Comparison of ENCODE assay signal across 11 mouse cellular contexts in genomic region chr4:149247772-149248171, GRCm38 (mm10). TPM values are rescaled to one million over a fixed set of nuclear protein-coding genes. Genes with fewer than 3 reads are reported as not detected.
DNase-seq lines count a peak whose midpoint lies in the region; ATAC-seq lines count a peak whose summit lies in the region.
"Had no signal": no experiment of that assay in that cellular context is flagged by ENCODE, and none has a peak within 500 bp of the region (broad histone marks: within the 10 kb centered on the region; RNA-seq: fewer than 3 reads in every experiment).

No protein-coding gene starts in this region.

- no peak overlapping the region for H3K9ac ChIP-seq in embryonic facial prominence, embryonic 12.5 days
- peak overlapping the region; percentile 45; the same call in 1 of the 2 replicates for H3K9ac ChIP-seq in forebrain, embryonic 14.5 days (ENCODE audit: low read length)
- H3K9ac ChIP-seq in hindbrain, embryonic 16.5 days (ENCODE audit: low read depth, low read length), result no peak overlapping the region
- no peak overlapping the region for H3K9ac ChIP-seq in neural tube, embryonic 12.5 days
- no peak overlapping the region for H3K9ac ChIP-seq in heart, embryonic 12.5 days
- H3K9ac ChIP-seq in liver, embryonic 11.5 days (ENCODE audit: low read depth, low read length), result no peak overlapping the region
- H3K9ac ChIP-seq: heart, embryonic 13.5 days; liver, embryonic 13.5 days had no signal

- 63% methylated on average over 5 of the region's 5 CpGs for WGBS in embryonic facial prominence, embryonic 12.5 days
- WGBS in forebrain, embryonic 14.5 days, result 45% methylated on average over 5 of the region's 5 CpGs
- 28% methylated on average over 5 of the region's 5 CpGs for WGBS in hindbrain, embryonic 16.5 days
- WGBS in neural tube, embryonic 12.5 days, result 52% methylated on average over 5 of the region's 5 CpGs
- WGBS in heart, embryonic 12.5 days, result 66% methylated on average over 5 of the region's 5 CpGs
- 84% methylated on average over 5 of the region's 5 CpGs for WGBS in liver, embryonic 11.5 days

- H3K36me3 ChIP-seq in embryonic facial prominence, embryonic 12.5 days, result peaks cover 69% of the 10 kb centered on the region
- peaks cover 81% of the 10 kb centered on the region for H3K36me3 ChIP-seq in forebrain, embryonic 14.5 days (ENCODE audit: control insufficient read depth, insufficient read depth, low read length)
- H3K36me3 ChIP-seq in hindbrain, embryonic 16.5 days (ENCODE audit: control insufficient read depth, insufficient read depth, low read length), result peaks cover 41% of the 10 kb centered on the region
- H3K36me3 ChIP-seq in neural tube, embryonic 12.5 days, result peaks cover 71% of the 10 kb centered on the region
- H3K36me3 ChIP-seq in heart, embryonic 12.5 days, result peaks cover 79% of the 10 kb centered on the region
- peaks cover 12% of the 10 kb centered on the region; the same call in 1 of the 2 replicates for H3K36me3 ChIP-seq in liver, embryonic 11.5 days (ENCODE audit: control insufficient read depth, insufficient read depth, low read length)

- no peaks in the 10 kb centered on the region for H3K4me1 ChIP-seq in embryonic facial prominence, embryonic 12.5 days
- H3K4me1 ChIP-seq in forebrain, embryonic 14.5 days (ENCODE audit: control insufficient read depth, insufficient read depth, low read length), result peaks cover 7% of the 10 kb centered on the region
- H3K4me1 ChIP-seq in hindbrain, embryonic 16.5 days (ENCODE audit: control insufficient read depth, insufficient read depth, low read depth, low read length), result peaks cover 4% of the 10 kb centered on the region
- peaks cover 12% of the 10 kb centered on the region for H3K4me1 ChIP-seq in neural tube, embryonic 12.5 days
- no peaks in the 10 kb centered on the region for H3K4me1 ChIP-seq in heart, embryonic 12.5 days (replicated peaks)
- H3K4me1 ChIP-seq in liver, embryonic 11.5 days (replicated peaks; ENCODE audit: control insufficient read depth, insufficient read depth, low read length), result no peaks in the 10 kb centered on the region
- H3K4me1 ChIP-seq: heart, embryonic 13.5 days; liver, embryonic 13.5 days had no signal

- no peak for DNase-seq in forebrain, embryonic 14.5 days (ENCODE audit: low spot score)
- DNase-seq in liver, embryonic 11.5 days (ENCODE audit: low spot score), result no peak
- DNase-seq: liver, embryonic 13.5 days; lung, postnatal 10 days had no signal

- no peaks in the 10 kb centered on the region for H3K27me3 ChIP-seq in embryonic facial prominence, embryonic 12.5 days
- H3K27me3 ChIP-seq in forebrain, embryonic 14.5 days (replicated peaks; ENCODE audit: control insufficient read depth, insufficient read depth, low read length), result no peaks in the 10 kb centered on the region
- H3K27me3 ChIP-seq in hindbrain, embryonic 16.5 days (replicated peaks; ENCODE audit: control insufficient read depth, insufficient read depth, low read length), result no peaks in the 10 kb centered on the region
- H3K27me3 ChIP-seq in neural tube, embryonic 12.5 days (replicated peaks), result no peaks in the 10 kb centered on the region
- no peaks in the 10 kb centered on the region for H3K27me3 ChIP-seq in heart, embryonic 12.5 days (replicated peaks)
- no peaks in the 10 kb centered on the region for H3K27me3 ChIP-seq in liver, embryonic 11.5 days (replicated peaks; ENCODE audit: control insufficient read depth, insufficient read depth, low read length)
- H3K27me3 ChIP-seq: heart, embryonic 13.5 days; liver, embryonic 13.5 days had no signal

- H3K4me2 ChIP-seq in embryonic facial prominence, embryonic 12.5 days (replicated peaks), result no peak overlapping the region
- no peak overlapping the region for H3K4me2 ChIP-seq in forebrain, embryonic 14.5 days (ENCODE audit: low read length)
- H3K4me2 ChIP-seq in hindbrain, embryonic 16.5 days (ENCODE audit: low read length), result no peak overlapping the region
- H3K4me2 ChIP-seq in neural tube, embryonic 12.5 days (replicated peaks), result no peak overlapping the region; the same call in 1 of the 2 replicates
- H3K4me2 ChIP-seq in heart, embryonic 12.5 days, result no peak overlapping the region
- H3K4me2 ChIP-seq in liver, embryonic 11.5 days, result no peak overlapping the region
- H3K4me2 ChIP-seq: heart, embryonic 13.5 days; liver, embryonic 13.5 days had no signal

- no peaks in the 10 kb centered on the region for H3K9me3 ChIP-seq in embryonic facial prominence, embryonic 12.5 days
- H3K9me3 ChIP-seq in forebrain, embryonic 14.5 days (replicated peaks; ENCODE audit: control insufficient read depth, low read length), result no peaks in the 10 kb centered on the region
- H3K9me3 ChIP-seq in hindbrain, embryonic 16.5 days (ENCODE audit: control insufficient read depth, low read length), result no peaks in the 10 kb centered on the region
- H3K9me3 ChIP-seq in neural tube, embryonic 12.5 days, result no peaks in the 10 kb centered on the region
- H3K9me3 ChIP-seq in heart, embryonic 12.5 days (replicated peaks), result no peaks in the 10 kb centered on the region
- no peaks in the 10 kb centered on the region for H3K9me3 ChIP-seq in liver, embryonic 11.5 days (ENCODE audit: control insufficient read depth, low read length)
- H3K9me3 ChIP-seq: heart, embryonic 13.5 days; liver, embryonic 13.5 days had no signal

- ATAC-seq in embryonic facial prominence, embryonic 12.5 days (ENCODE audit: insufficient number of reproducible peaks, insufficient read depth, low FRiP score, low TSS enrichment), result no peak
- no peak; the same call in 1 of the 2 replicates for ATAC-seq in forebrain, embryonic 14.5 days
- 0 out of 2 replicates have a peak, but pooled peaks have one; percentile 44 for ATAC-seq in hindbrain, embryonic 16.5 days
- 0 out of 2 replicates have a peak, but pooled peaks have one; percentile 29 for ATAC-seq in neural tube, embryonic 12.5 days (ENCODE audit: low FRiP score, low read depth)
- no peak for ATAC-seq in heart, embryonic 12.5 days (ENCODE audit: insufficient number of reproducible peaks, low FRiP score)
- no peak for ATAC-seq in megakaryocyte, adult 5-6 weeks (ENCODE audit: poor library complexity, severe bottlenecking)
- no peak for ATAC-seq in liver, embryonic 11.5 days (replicated peaks; ENCODE audit: low FRiP score)
- ATAC-seq: activated CD4-positive, CD25-positive, alpha-beta regulatory T cell, adult 4 months had no signal

- peak overlapping the region; percentile 41; the same call in 1 of the 2 replicates for H3K27ac ChIP-seq in embryonic facial prominence, embryonic 12.5 days
- peak overlapping the region; percentile 92 for H3K27ac ChIP-seq in forebrain, embryonic 14.5 days (ENCODE audit: low read depth, low read length)
- H3K27ac ChIP-seq in hindbrain, embryonic 16.5 days (ENCODE audit: low read depth, low read length), result peak overlapping the region; percentile 76
- peak overlapping the region; percentile 84 for H3K27ac ChIP-seq in neural tube, embryonic 12.5 days
- no peak overlapping the region for H3K27ac ChIP-seq in heart, embryonic 12.5 days (ENCODE audit: poor library complexity, severe bottlenecking)
- no peak overlapping the region for H3K27ac ChIP-seq in liver, embryonic 11.5 days (ENCODE audit: low read depth, low read length)
- H3K27ac ChIP-seq: heart, embryonic 13.5 days; liver, embryonic 13.5 days had no signal

- no peak overlapping the region for H3K4me3 ChIP-seq in embryonic facial prominence, embryonic 12.5 days
- no peak overlapping the region for H3K4me3 ChIP-seq in forebrain, embryonic 14.5 days (ENCODE audit: low read depth, low read length)
- no peak overlapping the region for H3K4me3 ChIP-seq in hindbrain, embryonic 16.5 days (ENCODE audit: low read length)
- H3K4me3 ChIP-seq in neural tube, embryonic 12.5 days, result no peak overlapping the region
- no peak overlapping the region for H3K4me3 ChIP-seq in heart, embryonic 12.5 days
- H3K4me3 ChIP-seq in liver, embryonic 11.5 days (ENCODE audit: low read depth, low read length), result no peak overlapping the region
- H3K4me3 ChIP-seq: heart, embryonic 13.5 days; liver, embryonic 13.5 days had no signal

RNA-seq across cellular contexts. Expression of gene Kif1b, which starts 59.7 kb away (rescaled TPM):
- polyA plus RNA-seq in embryonic facial prominence, embryonic 12.5 days (2016; fragmentation: Nextera tagmentation; extraction: Ambion mirVana), result 56.1 and 61.5 TPM in 2 replicates
- polyA plus RNA-seq in forebrain, embryonic 14.5 days (2014; fragmentation: Nextera tagmentation; extraction: Ambion mirVana), result 101 and 132 TPM in 2 replicates
- 99.4 and 119 TPM in 2 replicates for polyA plus RNA-seq in hindbrain, embryonic 16.5 days (2015; fragmentation: Nextera tagmentation; extraction: Ambion mirVana)
- polyA plus RNA-seq in neural tube, embryonic 12.5 days (2016; fragmentation: Nextera tagmentation; extraction: Ambion mirVana), result 111 and 136 TPM in 2 replicates
- 60.1 and 62.9 TPM in 2 replicates for polyA plus RNA-seq in heart, embryonic 12.5 days (2016; fragmentation: Nextera tagmentation; extraction: Ambion mirVana)
- 25.6 and 26.3 TPM in 2 replicates for total RNA-seq in megakaryocyte, adult 5-6 weeks (2015)
- total RNA-seq in megakaryocyte, adult 5-6 weeks (2017), result 30.2 and 37.3 TPM in 2 replicates
- polyA plus RNA-seq in liver, embryonic 11.5 days (2014; fragmentation: Nextera tagmentation; extraction: Ambion mirVana), result 13.9 and 14.8 TPM in 2 replicates

Comparison
In these comparisons a context has a peak if more than half of its experiments do, and no peak if none do; other contexts are left out.
1. ATAC-seq: peak in hindbrain, embryonic 16.5 days (single experiment) and neural tube, embryonic 12.5 days (single experiment); none in embryonic facial prominence, embryonic 12.5 days (single experiment), forebrain, embryonic 14.5 days (single experiment), heart, embryonic 12.5 days (single experiment), megakaryocyte, adult 5-6 weeks (single experiment) and liver, embryonic 11.5 days (single experiment).
2. H3K27ac ChIP-seq: peak in embryonic facial prominence, embryonic 12.5 days (single experiment), forebrain, embryonic 14.5 days (single experiment), hindbrain, embryonic 16.5 days (single experiment) and neural tube, embryonic 12.5 days (single experiment); none in heart, embryonic 12.5 days (single experiment) and liver, embryonic 11.5 days (single experiment).